Mouse (Mus musculus) heart, embryonic 12.5 days (tissue): ENCODE data around the gene Trib3. TPM values are rescaled to one million over a fixed set of nuclear protein-coding genes. Genes with fewer than 3 reads are reported as not detected.

Experiments used
- ATAC-seq: fragments of 200-750 bp; cut with Nextera tagmentation; 2 replicates; pipeline ENCODE4 v1.8.0; 2017; ENCODE audit warnings: moderate TSS enrichment, moderate library complexity; ENCODE audit not compliant: insufficient number of reproducible peaks, low FRiP score
- H3K27ac ChIP-seq: fragments of 300-500 bp; sonication (generic); 2 replicates; pipeline ENCODE4 v1.5.1; 2016; ENCODE audit warnings: mild to moderate bottlenecking, moderate library complexity; ENCODE audit not compliant: poor library complexity, severe bottlenecking
- H3K27me3 ChIP-seq: fragments of 300-500 bp; sonication (generic); replicated peaks from 2 replicates; pipeline ENCODE4 v1.6.1; 2016; ENCODE audit warnings: mild to moderate bottlenecking, moderate library complexity
- H3K36me3 ChIP-seq: fragments of 300-500 bp; sonication (generic); 2 replicates; pipeline ENCODE4 v1.6.1; 2016; ENCODE audit warnings: mild to moderate bottlenecking, moderate library complexity
- H3K4me1 ChIP-seq: fragments of 300-500 bp; sonication (generic); replicated peaks from 2 replicates; pipeline ENCODE4 v1.6.1; 2016; ENCODE audit warnings: mild to moderate bottlenecking
- H3K4me2 ChIP-seq: fragments of 300-500 bp; sonication (generic); 2 replicates; pipeline ENCODE4 v1.6.1; 2016; ENCODE audit warnings: mild to moderate bottlenecking, moderate library complexity
- H3K4me3 ChIP-seq: fragments of 300-500 bp; sonication (generic); 2 replicates; pipeline ENCODE4 v1.5.1; 2016; ENCODE audit warnings: mild to moderate bottlenecking
- H3K9ac ChIP-seq: fragments of 300-500 bp; sonication (generic); 2 replicates; pipeline ENCODE4 v1.6.1; 2016; ENCODE audit warnings: mild to moderate bottlenecking, moderate library complexity
- H3K9me3 ChIP-seq: fragments of 300-500 bp; sonication (generic); replicated peaks from 2 replicates; pipeline ENCODE4 v1.6.1; 2016; ENCODE audit warnings: mild to moderate bottlenecking, moderate library complexity
- WGBS: fragments of 180-500 bp; shearing (Covaris S2); methylation state at CpG from one replicate; pipeline ENCODE4 v1.1.7; 2016; 5-methylcytosine and 5-hydroxymethylcytosine counted together
- polyA plus RNA-seq: library from polyadenylated mRNA; unstranded; fragments of >200 nt; fragmentation: Nextera tagmentation; extraction: Ambion mirVana; gene quantifications from 2 replicates; pipeline ENCODE4 v1.2.1, GENCODE M21; 2016

Trib3 gene
- polyA plus RNA-seq, 1 experiment from 2014 or later, result 10.1 TPM

- no peaks in the 10 kb centered on the region for H3K36me3 ChIP-seq
- WGBS, result 15% methylated on average over 9 of the region's 9 CpGs
- peak overlapping the region; percentile 68 for H3K27ac ChIP-seq
- no peaks in the 10 kb centered on the region for H3K9me3 ChIP-seq
- peak overlapping the region; percentile 28; the same call in 1 of the 2 replicates for H3K4me2 ChIP-seq
- no peak overlapping the region for H3K4me3 ChIP-seq
- peak; percentile 60 for ATAC-seq
- no peak overlapping the region for H3K9ac ChIP-seq
- H3K27me3 ChIP-seq, result 0 out of 2 replicates have a peak, but pooled peaks cover 4% of the 10 kb centered on the region
- peaks cover 31% of the 10 kb centered on the region for H3K4me1 ChIP-seq
Observed at GRCm38 (mm10) chr2:152346776-152347465, 3.1 kb upstream of the Trib3 start.

- no peaks in the 10 kb centered on the region for H3K9me3 ChIP-seq
- no peak overlapping the region for H3K27ac ChIP-seq
- H3K4me1 ChIP-seq, result peaks cover 31% of the 10 kb centered on the region
- 66% methylated on average over 6 of the region's 6 CpGs for WGBS
- H3K4me2 ChIP-seq, result no peak overlapping the region
- ATAC-seq, result no peak
- no peak overlapping the region for H3K9ac ChIP-seq
- H3K36me3 ChIP-seq, result no peaks in the 10 kb centered on the region
- H3K4me3 ChIP-seq, result no peak overlapping the region
- H3K27me3 ChIP-seq, result 0 out of 2 replicates have a peak, but pooled peaks cover 4% of the 10 kb centered on the region
Observed at GRCm38 (mm10) chr2:152345393-152345792, 1.6 kb upstream of the Trib3 start.

- no peak for ATAC-seq
- WGBS, result 59% methylated on average over 5 of the region's 5 CpGs
- no peak overlapping the region for H3K4me3 ChIP-seq
- no peak overlapping the region; the same call in 1 of the 2 replicates for H3K9ac ChIP-seq
- H3K27me3 ChIP-seq, result 0 out of 2 replicates have a peak, but pooled peaks cover 4% of the 10 kb centered on the region
- no peaks in the 10 kb centered on the region for H3K36me3 ChIP-seq
- peak overlapping the region; percentile 87; the same call in 1 of the 2 replicates for H3K4me2 ChIP-seq
- H3K27ac ChIP-seq, result peak overlapping the region; percentile 33; the same call in 1 of the 2 replicates
- H3K9me3 ChIP-seq, result no peaks in the 10 kb centered on the region
- peaks cover 31% of the 10 kb centered on the region for H3K4me1 ChIP-seq
Observed at GRCm38 (mm10) chr2:152344909-152345308, 1.1 kb upstream of the Trib3 start.

GRCm38 (mm10) chr2:152344361-152344760 lies 529 bp upstream of the Trib3 start:
- H3K4me3 ChIP-seq, result peak overlapping the region; percentile 59
- H3K4me2 ChIP-seq, result peak overlapping the region; percentile 87
- H3K27ac ChIP-seq, result peak overlapping the region; percentile 33
- 11% methylated on average over 10 of the region's 10 CpGs for WGBS
- no peaks in the 10 kb centered on the region for H3K36me3 ChIP-seq
- H3K9me3 ChIP-seq, result no peaks in the 10 kb centered on the region
- peak overlapping the region; percentile 68 for H3K9ac ChIP-seq
- ATAC-seq, result 0 out of 2 replicates have a peak, but pooled peaks have one; percentile 16
- H3K4me1 ChIP-seq, result peaks cover 28% of the 10 kb centered on the region
- 0 out of 2 replicates have a peak, but pooled peaks cover 4% of the 10 kb centered on the region for H3K27me3 ChIP-seq

GRCm38 (mm10) chr2:152339631-152340179 lies 4.1 kb downstream of the Trib3 start:
- WGBS, result 78% methylated on average over 22 of the region's 22 CpGs
- H3K9ac ChIP-seq, result no peak overlapping the region
- H3K36me3 ChIP-seq, result no peaks in the 10 kb centered on the region
- H3K27me3 ChIP-seq, result no peaks in the 10 kb centered on the region
- peaks cover 28% of the 10 kb centered on the region for H3K4me1 ChIP-seq
- no peak overlapping the region for H3K27ac ChIP-seq
- no peaks in the 10 kb centered on the region for H3K9me3 ChIP-seq
- H3K4me3 ChIP-seq, result no peak overlapping the region
- ATAC-seq, result no peak
- H3K4me2 ChIP-seq, result no peak overlapping the region

GRCm38 (mm10) chr2:152338319-152338718 lies 5.5 kb downstream of the Trib3 start:
- H3K27ac ChIP-seq, result no peak overlapping the region
- no peaks in the 10 kb centered on the region for H3K27me3 ChIP-seq
- H3K9me3 ChIP-seq, result no peaks in the 10 kb centered on the region
- H3K36me3 ChIP-seq, result no peaks in the 10 kb centered on the region
- no peak overlapping the region for H3K4me2 ChIP-seq
- H3K9ac ChIP-seq, result no peak overlapping the region
- ATAC-seq, result no peak
- H3K4me1 ChIP-seq, result peaks cover 27% of the 10 kb centered on the region
- 82% methylated on average over 13 of the region's 13 CpGs for WGBS
- H3K4me3 ChIP-seq, result no peak overlapping the region

GRCm38 (mm10) chr2:152337591-152338212 lies 6.1 kb downstream of the Trib3 start:
- 87% methylated on average over 11 of the region's 11 CpGs for WGBS
- Histone ChIP-seq H3K4me2 (no peak overlapping the region), H3K9ac (no peak overlapping the region), H3K36me3 (no peaks in the 10 kb centered on the region), H3K27ac (no peak overlapping the region), H3K27me3 (no peaks in the 10 kb centered on the region), H3K4me3 (no peak overlapping the region), H3K9me3 (no peaks in the 10 kb centered on the region), H3K4me1 (peaks cover 24% of the 10 kb centered on the region)
- ATAC-seq, result no peak

- no peaks in the 10 kb centered on the region for H3K27me3 ChIP-seq
- no peak overlapping the region for H3K4me3 ChIP-seq
- H3K9me3 ChIP-seq, result no peaks in the 10 kb centered on the region
- no peak overlapping the region; the same call in 1 of the 2 replicates for H3K27ac ChIP-seq
- H3K4me1 ChIP-seq, result peaks cover 24% of the 10 kb centered on the region
- H3K36me3 ChIP-seq, result no peaks in the 10 kb centered on the region
- ATAC-seq, result no peak
- H3K9ac ChIP-seq, result no peak overlapping the region
- 69% methylated on average over 1 of the region's 1 CpGs for WGBS
- H3K4me2 ChIP-seq, result no peak overlapping the region
Observed at GRCm38 (mm10) chr2:152336856-152337255, 7.0 kb downstream of the Trib3 start.

- 34% methylated on average over 11 of the region's 11 CpGs for WGBS
- no peaks in the 10 kb centered on the region for H3K27me3 ChIP-seq
- H3K4me1 ChIP-seq, result peaks cover 36% of the 10 kb centered on the region
- H3K36me3 ChIP-seq, result 0 out of 2 replicates have a peak, but pooled peaks cover 5% of the 10 kb centered on the region
- no peak overlapping the region for H3K4me2 ChIP-seq
- no peak overlapping the region for H3K27ac ChIP-seq
- H3K9me3 ChIP-seq, result no peaks in the 10 kb centered on the region
- H3K4me3 ChIP-seq, result no peak overlapping the region
- ATAC-seq, result no peak
- H3K9ac ChIP-seq, result no peak overlapping the region
Observed at GRCm38 (mm10) chr2:152335289-152335820, 8.5 kb downstream of the Trib3 start.

- Histone ChIP-seq H3K9ac (no peak overlapping the region), H3K4me2 (no peak overlapping the region), H3K27me3 (no peaks in the 10 kb centered on the region), H3K4me1 (peaks cover 37% of the 10 kb centered on the region), H3K27ac (no peak overlapping the region), H3K4me3 (no peak overlapping the region), H3K9me3 (no peaks in the 10 kb centered on the region), H3K36me3 (peaks cover 19% of the 10 kb centered on the region; the same call in 1 of the 2 replicates)
- 67% methylated on average over 4 of the region's 4 CpGs for WGBS
- ATAC-seq, result no peak
Observed at GRCm38 (mm10) chr2:152333345-152334006, 10.4 kb downstream of the Trib3 start.
